Mouse (Mus musculus) embryonic facial prominence, embryonic 15.5 days (tissue): ENCODE measurements around the gene Omp. TPM values are rescaled to one million over a fixed set of nuclear protein-coding genes. Genes with fewer than 3 reads are reported as not detected.
A peak's percentile ranks its signal among the peaks of the same experiment; 100 is the strongest.
"Not testable (repeated sequence)": the region's sequence is repeated elsewhere in the genome, so short reads cannot be mapped to it uniquely, and the experiment has no call there.

Experiments used
- ATAC-seq: fragments of 200-750 bp; cut with Nextera tagmentation; 2 replicates; pipeline ENCODE4 v1.8.0; 2017; ENCODE audit warnings: low read depth, moderate TSS enrichment; ENCODE audit not compliant: insufficient number of reproducible peaks, low FRiP score, low TSS enrichment
- H3K27ac ChIP-seq: fragments of 300-500 bp; sonication (generic); replicated peaks from 2 replicates; pipeline ENCODE4 v1.5.1; 2015; ENCODE audit warnings: mild to moderate bottlenecking, inconsistent platforms
- H3K27me3 ChIP-seq: fragments of 300-500 bp; sonication (generic); 2 replicates; pipeline ENCODE4 v1.6.1; 2015; ENCODE audit warnings: inconsistent platforms
- H3K36me3 ChIP-seq: fragments of 300-500 bp; sonication (generic); 2 replicates; pipeline ENCODE4 v1.6.1; 2015; ENCODE audit warnings: mild to moderate bottlenecking, inconsistent platforms
- H3K4me1 ChIP-seq: fragments of 300-500 bp; sonication (generic); 2 replicates; pipeline ENCODE4 v1.6.1; 2015; ENCODE audit warnings: inconsistent platforms
- H3K4me2 ChIP-seq: fragments of 300-500 bp; sonication (generic); replicated peaks from 2 replicates; pipeline ENCODE4 v1.6.1; 2015; ENCODE audit warnings: mild to moderate bottlenecking, inconsistent platforms
- H3K4me3 ChIP-seq: fragments of 300-500 bp; sonication (generic); replicated peaks from 2 replicates; pipeline ENCODE4 v1.5.1; 2015; ENCODE audit warnings: mild to moderate bottlenecking, inconsistent platforms
- H3K9ac ChIP-seq: fragments of 300-500 bp; sonication (generic); 2 replicates; pipeline ENCODE4 v1.6.1; 2015; ENCODE audit warnings: inconsistent platforms
- H3K9me3 ChIP-seq: fragments of 300-500 bp; sonication (generic); replicated peaks from 2 replicates; pipeline ENCODE4 v1.6.1; 2016; ENCODE audit warnings: inconsistent platforms
- WGBS: fragments of 180-500 bp; shearing (Covaris S2); methylation state at CpG from one replicate; pipeline ENCODE4 v1.1.7; 2015; 5-methylcytosine and 5-hydroxymethylcytosine counted together
- polyA plus RNA-seq: library from polyadenylated mRNA; unstranded; fragments of >200 nt; fragmentation: Nextera tagmentation; extraction: Ambion mirVana; gene quantifications from 2 replicates; pipeline ENCODE4 v1.2.1, GENCODE M21; 2015

The Omp gene
- polyA plus RNA-seq: 7.3 and 10.7 TPM in 2 replicates

GRCm38 (mm10) chr7:98145402-98145801 is at the start of gene Omp:
Gene Omp (minus strand): TSS chr7:98145502.
- no peak within 1 kb of the TSS for H3K27ac ChIP-seq
- H3K9ac ChIP-seq: no peak within 1 kb of the TSS
- H3K9me3 ChIP-seq: no peaks in the 10 kb centered on the region
- WGBS: 84% methylated on average over 5 of the region's 5 CpGs
- H3K36me3 ChIP-seq: no peaks in the 10 kb centered on the region
- ATAC-seq: no peak
- H3K4me2 ChIP-seq: no peak within 1 kb of the TSS
- H3K27me3 ChIP-seq: no peaks in the 10 kb centered on the region
- H3K4me1 ChIP-seq: 0 out of 2 replicates have a peak, but pooled peaks cover 4% of the 10 kb centered on the region
- no peak within 1 kb of the TSS for H3K4me3 ChIP-seq

- Histone ChIP-seq H3K27ac (no peak overlapping the region), H3K4me3 (peak overlapping the region; percentile 39), H3K9me3 (no peaks in the 10 kb centered on the region), H3K27me3 (peaks cover 54% of the 10 kb centered on the region), H3K36me3 (no peaks in the 10 kb centered on the region), H3K4me2 (peak overlapping the region; percentile 77), H3K4me1 (peaks cover 14% of the 10 kb centered on the region), H3K9ac (no peak overlapping the region)
- peak; percentile 22; the same call in 1 of the 2 replicates for ATAC-seq
- 3% methylated on average over 61 of the region's 61 CpGs for WGBS
Measured at GRCm38 (mm10) chr7:98194026-98194792, 48.9 kb upstream of the Omp start.

GRCm38 (mm10) chr7:98193515-98194025 is 48.3 kb upstream of the Omp start:
- Histone ChIP-seq H3K9me3 (no peaks in the 10 kb centered on the region), H3K9ac (no peak overlapping the region), H3K27me3 (peaks cover 54% of the 10 kb centered on the region), H3K4me1 (peaks cover 14% of the 10 kb centered on the region), H3K4me3 (peak overlapping the region; percentile 39), H3K27ac (no peak overlapping the region), H3K36me3 (no peaks in the 10 kb centered on the region), H3K4me2 (peak overlapping the region; percentile 77)
- 4% methylated on average over 36 of the region's 36 CpGs for WGBS
- ATAC-seq: no peak; the same call in 1 of the 2 replicates

GRCm38 (mm10) chr7:98191571-98192250 is 46.4 kb upstream of the Omp start:
- 57% methylated on average over 17 of the region's 17 CpGs for WGBS
- H3K27me3 ChIP-seq: peaks cover 54% of the 10 kb centered on the region

GRCm38 (mm10) chr7:98190578-98190977 is 45.3 kb upstream of the Omp start:
- peaks cover 14% of the 10 kb centered on the region for H3K4me1 ChIP-seq
- H3K9ac ChIP-seq: no peak overlapping the region
- no peak for ATAC-seq
- peaks cover 42% of the 10 kb centered on the region for H3K27me3 ChIP-seq
- H3K9me3 ChIP-seq: no peaks in the 10 kb centered on the region
- no peaks in the 10 kb centered on the region for H3K36me3 ChIP-seq
- 94% methylated on average over 1 of the region's 1 CpGs for WGBS
- no peak overlapping the region for H3K27ac ChIP-seq
- H3K4me2 ChIP-seq: no peak overlapping the region
- no peak overlapping the region for H3K4me3 ChIP-seq

More at GRCm38 (mm10) chr7:98191571-98192250, 46.4 kb upstream of the Omp start:
- no peaks in the 10 kb centered on the region for H3K36me3 ChIP-seq
- H3K9me3 ChIP-seq: no peaks in the 10 kb centered on the region
- ATAC-seq: 0 out of 2 replicates have a peak, but pooled peaks have one; percentile 11
- H3K27ac ChIP-seq: no peak overlapping the region
- H3K4me3 ChIP-seq: no peak overlapping the region
- H3K9ac ChIP-seq: no peak overlapping the region
- no peak overlapping the region for H3K4me2 ChIP-seq
- peaks cover 14% of the 10 kb centered on the region for H3K4me1 ChIP-seq

GRCm38 (mm10) chr7:98189745-98190144 is 44.4 kb upstream of the Omp start:
- Histone ChIP-seq H3K9ac (no peak overlapping the region), H3K27me3 (peaks cover 34% of the 10 kb centered on the region), H3K4me1 (peaks cover 20% of the 10 kb centered on the region), H3K4me2 (no peak overlapping the region), H3K27ac (no peak overlapping the region), H3K9me3 (no peaks in the 10 kb centered on the region), H3K36me3 (no peaks in the 10 kb centered on the region), H3K4me3 (no peak overlapping the region)
- ATAC-seq: no peak
- 40% methylated on average over 3 of the region's 3 CpGs for WGBS

GRCm38 (mm10) chr7:98188680-98189079 is 43.4 kb upstream of the Omp start:
- peaks cover 11% of the 10 kb centered on the region for H3K4me1 ChIP-seq
- WGBS: 71% methylated on average over 2 of the region's 2 CpGs
- no peak overlapping the region for H3K4me2 ChIP-seq
- H3K27me3 ChIP-seq: peaks cover 23% of the 10 kb centered on the region
- no peak overlapping the region for H3K9ac ChIP-seq
- H3K4me3 ChIP-seq: no peak overlapping the region
- no peak overlapping the region for H3K27ac ChIP-seq
- no peak for ATAC-seq
- H3K9me3 ChIP-seq: no peaks in the 10 kb centered on the region
- no peaks in the 10 kb centered on the region for H3K36me3 ChIP-seq

GRCm38 (mm10) chr7:98188238-98188637 is 42.9 kb upstream of the Omp start:
- peaks cover 19% of the 10 kb centered on the region for H3K27me3 ChIP-seq
- H3K4me3 ChIP-seq: no peak overlapping the region
- no peaks in the 10 kb centered on the region for H3K9me3 ChIP-seq
- no peaks in the 10 kb centered on the region for H3K36me3 ChIP-seq
- no peak for ATAC-seq
- H3K4me1 ChIP-seq: peaks cover 7% of the 10 kb centered on the region; the same call in 1 of the 2 replicates
- H3K9ac ChIP-seq: no peak overlapping the region
- WGBS: 94% methylated on average over 2 of the region's 2 CpGs
- no peak overlapping the region for H3K27ac ChIP-seq
- H3K4me2 ChIP-seq: no peak overlapping the region

- H3K4me1 ChIP-seq, H3K27me3 ChIP-seq, H3K9me3 ChIP-seq, ATAC-seq, H3K27ac ChIP-seq, H3K36me3 ChIP-seq, H3K4me3 ChIP-seq, H3K9ac ChIP-seq, H3K4me2 ChIP-seq: not testable (repeated sequence)
- 42% methylated on average over 3 of the region's 3 CpGs for WGBS
Measured at GRCm38 (mm10) chr7:98187332-98187731, 42.0 kb upstream of the Omp start.

- H3K27ac ChIP-seq: no peak overlapping the region
- H3K4me3 ChIP-seq: no peak overlapping the region
- H3K27me3 ChIP-seq: peaks cover 3% of the 10 kb centered on the region; the same call in 1 of the 2 replicates
- no peaks in the 10 kb centered on the region for H3K36me3 ChIP-seq
- H3K9me3 ChIP-seq: no peaks in the 10 kb centered on the region
- H3K4me1 ChIP-seq: 0 out of 2 replicates have a peak, but pooled peaks cover 6% of the 10 kb centered on the region
- ATAC-seq: no peak
- 60% methylated on average over 8 of the region's 8 CpGs for WGBS
- no peak overlapping the region for H3K9ac ChIP-seq
- H3K4me2 ChIP-seq: no peak overlapping the region
Measured at GRCm38 (mm10) chr7:98186637-98187036, 41.3 kb upstream of the Omp start.

- ATAC-seq: no peak
Measured at GRCm38 (mm10) chr7:98185326-98185725, 40.0 kb upstream of the Omp start.

More at GRCm38 (mm10) chr7:98185326-98185725, 40.0 kb upstream of the Omp start:
- 70% methylated on average over 6 of the region's 6 CpGs for WGBS
- Histone ChIP-seq H3K27me3 (no peaks in the 10 kb centered on the region), H3K4me3 (no peak overlapping the region), H3K36me3 (no peaks in the 10 kb centered on the region), H3K27ac (no peak overlapping the region), H3K9ac (no peak overlapping the region), H3K4me1 (0 out of 2 replicates have a peak, but pooled peaks cover 6% of the 10 kb centered on the region), H3K4me2 (no peak overlapping the region), H3K9me3 (no peaks in the 10 kb centered on the region)
